Mouse (Mus musculus) liver, postnatal 0 days (tissue): ENCODE measurements at regions not wholly inside any gene's neighbourhood (a gene's known extent, or its start where the extent isn't known, plus 50 kb on each side); places are given as distances from the start of the nearest gene placed in this dataset.

ENCODE experiments used
- CTCF ChIP-seq: sonication (generic); IDR thresholded peaks from 2 replicates; pipeline ENCODE4 v1.5.1; 2016; ENCODE audit warnings: antibody characterized with exemption, low read depth
- EP300 ChIP-seq: IDR thresholded peaks from 2 replicates; pipeline ENCODE4 v1.6.1; 2016; ENCODE audit warnings: antibody characterized with exemption, low read depth, mild to moderate bottlenecking

DNA sequence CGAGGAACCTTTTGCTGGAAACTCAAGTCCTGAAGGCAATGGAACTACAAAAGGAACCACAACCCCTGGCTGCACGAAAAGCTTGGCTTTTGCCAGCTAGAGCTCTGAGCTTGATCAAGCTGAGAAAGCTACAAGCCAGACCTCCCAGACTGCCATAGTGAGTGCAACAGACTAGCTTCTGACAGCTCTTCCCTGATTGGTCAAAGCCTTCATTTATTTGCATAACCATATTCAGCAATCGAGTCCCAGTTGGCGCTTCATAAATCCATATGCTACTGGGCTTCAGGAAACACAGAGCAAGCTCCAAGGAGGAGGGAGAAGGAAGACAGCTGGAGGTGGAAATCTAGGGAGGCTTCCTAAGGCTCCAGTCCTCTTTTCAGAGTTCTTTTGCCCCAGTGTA lies 181.4 kb upstream of the Cldn34b3 start:
- TF ChIP-seq CTCF (no peak), EP300 (no peak)
